Mouse (Mus musculus) spleen, adult 2 months (tissue): ENCODE data around the gene Ppp1r16b.

Experiments
- CTCF ChIP-seq: fragments of 200-500 bp; IDR thresholded peaks from 2 replicates; pipeline ENCODE4 v1.5.1; 2011; ENCODE audit warnings: mild to moderate bottlenecking, inconsistent platforms; ENCODE audit not compliant: insufficient read depth, insufficient read length, insufficient replicate concordance; ENCODE audit errors: extremely low read depth
- POLR2A ChIP-seq: fragments of 200-500 bp; IDR thresholded peaks from 2 replicates; pipeline ENCODE4 v1.6.1; 2011; ENCODE audit warnings: low read depth, low read length, inconsistent platforms

DNA sequence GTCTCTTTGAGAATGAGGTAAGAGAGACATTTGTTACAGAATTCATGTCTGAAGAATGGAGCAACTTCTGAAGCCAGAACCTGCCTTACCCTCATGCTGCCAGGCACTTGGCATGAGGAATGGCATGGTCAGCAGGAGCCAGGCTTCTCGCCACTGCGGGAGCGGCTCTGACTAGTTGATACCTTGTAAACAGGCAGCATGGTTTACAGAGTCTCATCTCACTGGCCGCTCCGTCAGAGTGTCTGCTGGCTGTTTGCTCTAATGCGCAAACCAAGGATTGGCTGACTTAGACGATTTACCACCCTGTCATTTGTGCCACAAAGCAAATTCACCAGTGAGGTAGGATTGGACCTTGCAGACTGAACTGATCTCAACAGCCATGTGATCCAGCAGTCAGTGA is 115.9 kb downstream of the Ppp1r16b start:
- no peak for TF ChIP-seq POLR2A
- no peak for TF ChIP-seq CTCF
